Mouse (Mus musculus): Measurements from ENCODE around the gene Spata48. TPM values are rescaled to one million over a fixed set of nuclear protein-coding genes. Genes with fewer than 3 reads are reported as not detected.

Gene Spata48
- polyA plus RNA-seq, 1 experiment from 2014 or later = 0.83 TPM

GRCm38 (mm10) chr11:11512056-11512455 lies 50.2 kb downstream of the Spata48 start:
- 44% methylated on average over 2 of the region's 2 CpGs for WGBS
- no peak overlapping the region for H3K4me3 ChIP-seq

GRCm38 (mm10) chr11:11513008-11513799 lies 51.3 kb downstream of the Spata48 start:
- ATAC-seq (ENCODE audit: low FRiP score, low read depth) = no peak
- 74% methylated on average over 2 of the region's 2 CpGs for WGBS
- Histone ChIP-seq H3K9ac (no peak overlapping the region), H3K27ac (no peak overlapping the region), H3K4me1 (no peaks in the 10 kb centered on the region), H3K36me3 (no peaks in the 10 kb centered on the region), H3K4me2 (replicated peaks) (no peak overlapping the region), H3K9me3 (no peaks in the 10 kb centered on the region), H3K27me3 (no peaks in the 10 kb centered on the region), H3K4me3 (no peak overlapping the region)

More at GRCm38 (mm10) chr11:11512056-11512455, 50.2 kb downstream of the Spata48 start:
- H3K4me2 ChIP-seq (replicated peaks) = no peak overlapping the region
- H3K9ac ChIP-seq = no peak overlapping the region
- no peaks in the 10 kb centered on the region for H3K27me3 ChIP-seq
- no peaks in the 10 kb centered on the region for H3K36me3 ChIP-seq
- H3K4me1 ChIP-seq = no peaks in the 10 kb centered on the region
- no peak overlapping the region for H3K27ac ChIP-seq
- no peak for ATAC-seq (ENCODE audit: low FRiP score, low read depth)
- no peaks in the 10 kb centered on the region for H3K9me3 ChIP-seq

GRCm38 (mm10) chr11:11514920-11515319 lies 53.0 kb downstream of the Spata48 start:
- Histone ChIP-seq H3K4me3 (no peak overlapping the region), H3K4me1 (no peaks in the 10 kb centered on the region), H3K9ac (no peak overlapping the region), H3K36me3 (no peaks in the 10 kb centered on the region), H3K4me2 (replicated peaks) (no peak overlapping the region), H3K27me3 (no peaks in the 10 kb centered on the region), H3K9me3 (no peaks in the 10 kb centered on the region), H3K27ac (no peak overlapping the region)
- ATAC-seq (ENCODE audit: low FRiP score, low read depth) = no peak
- WGBS = 83% methylated on average over 4 of the region's 4 CpGs

GRCm38 (mm10) chr11:11517781-11518435 lies 56.0 kb downstream of the Spata48 start:
- ATAC-seq (ENCODE audit: low FRiP score, low read depth) = no peak
- H3K4me1 ChIP-seq = no peaks in the 10 kb centered on the region
- no peaks in the 10 kb centered on the region for H3K27me3 ChIP-seq
- no peaks in the 10 kb centered on the region for H3K36me3 ChIP-seq
- no peak overlapping the region for H3K4me2 ChIP-seq (replicated peaks)
- WGBS = 91% methylated on average over 1 of the region's 1 CpGs
- no peak overlapping the region for H3K9ac ChIP-seq
- no peaks in the 10 kb centered on the region for H3K9me3 ChIP-seq
- H3K4me3 ChIP-seq = no peak overlapping the region
- no peak overlapping the region for H3K27ac ChIP-seq

GRCm38 (mm10) chr11:11519255-11520243 lies 57.7 kb downstream of the Spata48 start:
- Histone ChIP-seq H3K4me1 (no peaks in the 10 kb centered on the region), H3K9ac (no peak overlapping the region), H3K27me3 (no peaks in the 10 kb centered on the region), H3K4me3 (no peak overlapping the region), H3K4me2 (replicated peaks) (no peak overlapping the region), H3K36me3 (no peaks in the 10 kb centered on the region), H3K27ac (no peak overlapping the region), H3K9me3 (no peaks in the 10 kb centered on the region)
- no peak for ATAC-seq (ENCODE audit: low FRiP score, low read depth)
- WGBS = 79% methylated on average over 10 of the region's 10 CpGs

- H3K4me3 ChIP-seq = no peak overlapping the region
- no peak overlapping the region for H3K4me2 ChIP-seq (replicated peaks)
- H3K4me1 ChIP-seq = no peaks in the 10 kb centered on the region
- no peaks in the 10 kb centered on the region for H3K36me3 ChIP-seq
- H3K9me3 ChIP-seq = no peaks in the 10 kb centered on the region
- H3K9ac ChIP-seq = no peak overlapping the region
- no peaks in the 10 kb centered on the region for H3K27me3 ChIP-seq
- no peak overlapping the region for H3K27ac ChIP-seq
- no peak for ATAC-seq (ENCODE audit: low FRiP score, low read depth)
- 79% methylated on average over 5 of the region's 5 CpGs for WGBS
These were observed 60.1 kb downstream of the Spata48 start for GRCm38 (mm10) chr11:11521908-11522441.

- Histone ChIP-seq H3K4me1 (no peaks in the 10 kb centered on the region), H3K4me3 (no peak overlapping the region), H3K27ac (no peak overlapping the region), H3K27me3 (no peaks in the 10 kb centered on the region), H3K4me2 (replicated peaks) (no peak overlapping the region), H3K9me3 (no peaks in the 10 kb centered on the region), H3K9ac (no peak overlapping the region), H3K36me3 (no peaks in the 10 kb centered on the region)
- 81% methylated on average over 11 of the region's 11 CpGs for WGBS
- ATAC-seq (ENCODE audit: low FRiP score, low read depth) = no peak
These were observed 66.9 kb downstream of the Spata48 start for GRCm38 (mm10) chr11:11528760-11529159.

- Histone ChIP-seq H3K4me1 (no peaks in the 10 kb centered on the region), H3K9ac (no peak overlapping the region), H3K4me2 (replicated peaks) (no peak overlapping the region), H3K27ac (no peak overlapping the region), H3K4me3 (no peak overlapping the region), H3K9me3 (no peaks in the 10 kb centered on the region), H3K27me3 (no peaks in the 10 kb centered on the region), H3K36me3 (no peaks in the 10 kb centered on the region)
- ATAC-seq (ENCODE audit: low FRiP score, low read depth) = no peak
- 57% methylated on average over 6 of the region's 6 CpGs for WGBS
These were observed 67.3 kb downstream of the Spata48 start for GRCm38 (mm10) chr11:11529165-11529564.

- no peak for ATAC-seq (ENCODE audit: low FRiP score, low read depth)
- H3K4me3 ChIP-seq = no peak overlapping the region
- no peaks in the 10 kb centered on the region for H3K9me3 ChIP-seq
- 67% methylated on average over 2 of the region's 2 CpGs for WGBS
- no peaks in the 10 kb centered on the region for H3K4me1 ChIP-seq
- H3K36me3 ChIP-seq = no peaks in the 10 kb centered on the region
- H3K27me3 ChIP-seq = no peaks in the 10 kb centered on the region
- H3K27ac ChIP-seq = no peak overlapping the region
- no peak overlapping the region for H3K9ac ChIP-seq
- H3K4me2 ChIP-seq (replicated peaks) = no peak overlapping the region
These were observed 68.2 kb downstream of the Spata48 start for GRCm38 (mm10) chr11:11530126-11530525.

GRCm38 (mm10) chr11:11536295-11536694 lies 74.4 kb downstream of the Spata48 start:
- Histone ChIP-seq H3K9ac (no peak overlapping the region), H3K4me3 (no peak overlapping the region), H3K4me1 (no peaks in the 10 kb centered on the region), H3K9me3 (no peaks in the 10 kb centered on the region), H3K27ac (no peak overlapping the region), H3K27me3 (no peaks in the 10 kb centered on the region), H3K36me3 (no peaks in the 10 kb centered on the region), H3K4me2 (replicated peaks) (no peak overlapping the region)
- 86% methylated on average over 1 of the region's 1 CpGs for WGBS
- no peak for ATAC-seq (ENCODE audit: low FRiP score, low read depth)

- no peak for ATAC-seq (ENCODE audit: low FRiP score, low read depth)
- no peak overlapping the region for H3K4me3 ChIP-seq
- 92% methylated on average over 3 of the region's 3 CpGs for WGBS
- H3K4me2 ChIP-seq (replicated peaks) = no peak overlapping the region
- H3K4me1 ChIP-seq = no peaks in the 10 kb centered on the region
- H3K36me3 ChIP-seq = no peaks in the 10 kb centered on the region
- no peak overlapping the region for H3K27ac ChIP-seq
- H3K9ac ChIP-seq = no peak overlapping the region
- no peaks in the 10 kb centered on the region for H3K9me3 ChIP-seq
- no peaks in the 10 kb centered on the region for H3K27me3 ChIP-seq
These were observed 84.1 kb downstream of the Spata48 start for GRCm38 (mm10) chr11:11545948-11546347.
